Mouse (Mus musculus) liver, adult 2 months (tissue): ENCODE measurements around the gene Fam71f2. TPM values are rescaled to one million over a fixed set of nuclear protein-coding genes. Genes with fewer than 3 reads are reported as not detected.

Experiments
- DNase-seq: peaks from one replicate; pipeline ENCODE4 v3.0.0-alpha.2; 2011; ENCODE audit warnings: low read depth, low spot score; ENCODE audit errors: extremely low read depth
- H3K27ac ChIP-seq: fragments of 200-500 bp; replicated peaks from 2 replicates; pipeline ENCODE4 v1.5.1; 2012; ENCODE audit warnings: low read depth, mild to moderate bottlenecking, control low read depth, inconsistent platforms, low read length; ENCODE audit not compliant: insufficient read depth
- H3K27me3 ChIP-seq: fragments of 200-500 bp; 2 replicates; pipeline ENCODE4 v1.6.1; 2012; ENCODE audit warnings: mild to moderate bottlenecking, moderate library complexity, low read length, inconsistent platforms; ENCODE audit not compliant: control insufficient read depth, insufficient read depth
- H3K36me3 ChIP-seq: fragments of 200-500 bp; 2 replicates; pipeline ENCODE4 v1.6.1; 2012; ENCODE audit warnings: low read length, inconsistent platforms; ENCODE audit not compliant: control insufficient read depth, insufficient read depth
- H3K4me1 ChIP-seq: fragments of 200-500 bp; 2 replicates; pipeline ENCODE4 v1.6.1; 2011; ENCODE audit warnings: low read length; ENCODE audit not compliant: control insufficient read depth, insufficient read depth
- H3K4me3 ChIP-seq: fragments of 200-500 bp; 2 replicates; pipeline ENCODE4 v1.5.1; 2011; ENCODE audit warnings: low read depth, mild to moderate bottlenecking, control low read depth, low read length, moderate library complexity; ENCODE audit not compliant: insufficient read depth
- H3K79me2 ChIP-seq: fragments of 200-500 bp; 2 replicates; pipeline ENCODE4 v1.6.1; 2012; ENCODE audit warnings: inconsistent platforms, mild to moderate bottlenecking, low read length, moderate library complexity; ENCODE audit not compliant: control insufficient read depth, insufficient read depth
- H3K9ac ChIP-seq: fragments of 200-500 bp; 2 replicates; pipeline ENCODE4 v1.6.1; 2012; ENCODE audit warnings: low read depth, mild to moderate bottlenecking, control low read depth, inconsistent platforms, low read length
- CTCF ChIP-seq: fragments of 200-500 bp; IDR thresholded peaks from 2 replicates; pipeline ENCODE4 v1.5.1; 2011; ENCODE audit warnings: low read depth, low read length, control low read depth
- POLR2A ChIP-seq: fragments of 200-500 bp; IDR thresholded peaks from 2 replicates; pipeline ENCODE4 v1.6.1; 2011; ENCODE audit warnings: low read length, control low read depth; ENCODE audit not compliant: insufficient read depth; ENCODE audit errors: extremely low read depth
- WGBS: fragments of 180-500 bp; shearing (Covaris S2); methylation state at CpG from one replicate; pipeline ENCODE4 v1.1.7; 2018; 5-methylcytosine and 5-hydroxymethylcytosine counted together
- polyA plus RNA-seq: library from polyadenylated mRNA; depleted of rRNA; stranded (reverse); fragments of >200 nt; gene quantifications from 2 replicates; pipeline ENCODE4 v1.2.3, GENCODE M21; 2012
- total RNA-seq: library from RNA; depleted of rRNA; stranded (reverse); fragments of >200 nt; gene quantifications from 2 replicates; pipeline ENCODE4 v1.2.3, GENCODE M21; 2014

The Fam71f2 gene
- total and polyA plus RNA-seq, 2 experiments: not detected

DNA sequence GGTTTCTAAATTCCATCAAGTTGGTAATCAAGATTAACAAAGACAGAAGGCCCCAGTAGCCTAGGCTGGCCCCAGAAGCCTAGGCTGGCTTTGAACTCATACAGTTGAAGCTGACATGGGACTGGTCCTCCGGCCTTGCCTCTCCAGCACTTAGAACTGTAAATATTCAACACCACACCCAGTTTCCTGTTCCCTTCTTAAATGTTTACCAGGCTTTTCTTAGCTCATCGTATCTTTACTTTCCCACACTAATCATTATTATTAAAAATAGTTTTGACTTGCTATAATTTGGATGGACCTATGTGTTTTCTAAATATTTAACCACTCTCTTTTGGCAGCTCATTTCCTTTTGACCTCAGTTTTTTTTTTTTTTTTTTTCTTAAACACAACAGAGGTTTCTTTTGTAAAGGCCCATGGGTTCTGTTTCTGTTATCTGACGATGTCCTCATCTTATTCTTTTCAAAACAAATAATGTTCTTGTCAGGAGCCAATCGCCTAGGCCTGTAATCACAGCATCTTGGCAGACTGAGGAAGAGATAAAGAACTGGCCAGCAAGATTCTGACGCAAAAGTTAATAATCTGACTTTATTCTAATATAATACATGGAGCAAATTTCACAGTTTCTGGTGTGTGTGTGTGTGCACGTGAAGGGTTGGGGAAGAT lies 10.3 kb upstream of the Fam71f2 start:
- TF ChIP-seq POLR2A (no peak), CTCF (no peak)
- H3K27ac ChIP-seq: no peak overlapping the region
- DNase-seq: peak; percentile 23
- WGBS: 38% methylated on average over 6 of the region's 6 CpGs
- no peaks in the 10 kb centered on the region for H3K79me2 ChIP-seq
- H3K4me1 ChIP-seq: peaks cover 14% of the 10 kb centered on the region
- H3K4me3 ChIP-seq: no peak overlapping the region
- no peaks in the 10 kb centered on the region for H3K36me3 ChIP-seq
- no peak overlapping the region for H3K9ac ChIP-seq
- no peaks in the 10 kb centered on the region for H3K27me3 ChIP-seq

DNA sequence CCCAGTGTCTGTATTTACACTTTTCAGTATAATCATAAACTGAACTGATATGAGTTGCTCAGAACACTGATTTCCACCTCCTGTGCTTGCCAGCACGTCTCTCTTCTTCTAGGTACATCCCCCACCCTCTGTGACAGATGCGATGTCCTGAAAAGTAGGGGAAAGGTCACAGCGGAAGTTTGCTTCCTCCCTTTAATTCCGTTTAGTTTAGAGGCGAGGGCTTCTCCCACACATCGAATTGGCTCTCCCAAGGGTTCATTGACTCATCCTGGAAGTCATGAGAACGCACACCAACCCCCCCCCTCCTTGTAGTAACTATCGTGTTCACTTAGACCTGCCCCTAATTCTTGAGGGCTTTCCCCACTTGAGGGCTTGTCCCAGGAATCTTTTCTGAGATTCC lies 8.4 kb upstream of the Fam71f2 start:
- 1% methylated on average over 8 of the region's 8 CpGs for WGBS
- peak; percentile 50 for DNase-seq
- peak overlapping the region; percentile 37; the same call in 1 of the 2 replicates for H3K9ac ChIP-seq
- no peaks in the 10 kb centered on the region for H3K36me3 ChIP-seq
- H3K27me3 ChIP-seq: no peaks in the 10 kb centered on the region
- H3K4me1 ChIP-seq: peaks cover 10% of the 10 kb centered on the region
- H3K4me3 ChIP-seq: no peak overlapping the region
- 0 out of 2 replicates have a peak overlapping the region, but pooled peaks have one; percentile 5 for H3K27ac ChIP-seq
- TF ChIP-seq CTCF: no peak
- no peak for TF ChIP-seq POLR2A
- H3K79me2 ChIP-seq: no peaks in the 10 kb centered on the region; the same call in 1 of the 2 replicates

DNA sequence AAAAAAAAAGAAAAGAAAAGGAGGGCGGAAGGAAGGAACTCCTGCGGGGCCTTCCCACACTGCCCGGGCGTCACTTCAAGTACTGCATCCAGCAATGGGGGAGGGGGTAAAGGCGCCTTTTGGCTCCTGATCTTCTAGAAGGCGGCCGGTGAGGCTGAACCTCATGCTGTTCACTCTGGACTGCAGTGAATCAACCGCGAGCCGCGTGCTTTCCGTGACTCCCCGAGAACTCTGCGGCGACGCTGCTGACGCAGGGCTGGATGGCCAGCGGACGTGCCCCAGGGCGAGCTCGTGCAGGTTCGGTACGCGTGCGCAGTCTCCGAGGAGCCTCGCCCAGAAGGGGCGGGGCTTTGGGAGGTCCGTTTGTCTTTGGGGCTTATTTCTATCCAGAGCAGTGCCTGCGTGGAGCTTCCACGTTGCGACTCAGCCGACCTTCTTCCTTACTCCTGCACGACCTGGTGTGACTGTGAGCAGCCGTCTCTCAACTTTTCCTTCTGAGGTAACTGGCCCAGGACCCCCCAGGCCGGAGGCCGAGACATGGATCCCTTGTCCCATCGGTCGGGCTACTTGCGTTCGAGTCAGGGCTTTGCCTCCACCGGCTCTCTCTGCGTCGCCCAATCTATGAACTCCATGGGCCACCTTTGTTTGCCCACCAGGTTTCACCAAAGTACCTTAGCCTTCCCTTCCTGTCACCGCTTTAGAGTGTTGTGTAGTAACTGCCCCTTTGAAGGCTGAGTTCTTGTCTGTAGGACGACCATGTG lies 6.9 kb upstream of the Fam71f2 start, which contains the start of gene Hilpda:
Gene Hilpda (plus strand): TSS at position 177 of the 761 bp plus-strand sequence.
- WGBS: under 1% methylated on average over 46 of the region's 46 CpGs
- TF ChIP-seq CTCF (no peak), POLR2A (peak; percentile 73)

DNA sequence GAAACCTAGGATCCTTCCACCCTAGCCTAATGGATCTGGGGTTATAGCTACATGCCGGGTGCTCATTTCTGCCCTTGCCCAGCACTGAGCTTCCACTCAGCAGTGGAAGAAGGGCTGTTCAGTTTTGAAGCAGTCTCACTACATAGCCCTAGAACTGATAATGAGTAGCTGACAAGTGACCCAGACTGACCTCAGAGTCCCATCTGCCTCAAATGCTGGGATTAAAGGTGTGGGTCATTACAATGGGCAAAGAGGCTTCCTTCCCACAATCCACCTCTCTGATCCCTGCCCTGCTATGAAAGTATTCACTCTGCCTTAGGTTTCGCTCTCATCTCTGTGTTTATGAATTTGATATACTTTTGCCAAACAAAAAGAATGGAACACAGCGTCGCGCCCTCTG lies 2.6 kb upstream of the Fam71f2 start:
- Histone ChIP-seq H3K27me3 (no peaks in the 10 kb centered on the region), H3K4me1 (peaks cover 5% of the 10 kb centered on the region; the same call in 1 of the 2 replicates), H3K27ac (no peak overlapping the region), H3K79me2 (no peaks in the 10 kb centered on the region; the same call in 1 of the 2 replicates), H3K36me3 (no peaks in the 10 kb centered on the region), H3K9ac (no peak overlapping the region), H3K4me3 (no peak overlapping the region)
- TF ChIP-seq POLR2A: no peak
- no peak for TF ChIP-seq CTCF
- WGBS: 98% methylated on average over 5 of the region's 5 CpGs
- DNase-seq: no peak

More for the DNA sequence above, 6.9 kb upstream of the Fam71f2 start, which contains the start of gene Hilpda:
- H3K9ac ChIP-seq: peak within 1 kb of the TSS; percentile 84
- H3K27me3 ChIP-seq: no peaks in the 10 kb centered on the region
- DNase-seq: peak; percentile 89
- H3K4me3 ChIP-seq: peak within 1 kb of the TSS; percentile 91
- H3K27ac ChIP-seq: peak within 1 kb of the TSS; percentile 77
- peaks cover 7% of the 10 kb centered on the region for H3K4me1 ChIP-seq
- no peaks in the 10 kb centered on the region for H3K36me3 ChIP-seq
- H3K79me2 ChIP-seq: no peaks in the 10 kb centered on the region; the same call in 1 of the 2 replicates

DNA sequence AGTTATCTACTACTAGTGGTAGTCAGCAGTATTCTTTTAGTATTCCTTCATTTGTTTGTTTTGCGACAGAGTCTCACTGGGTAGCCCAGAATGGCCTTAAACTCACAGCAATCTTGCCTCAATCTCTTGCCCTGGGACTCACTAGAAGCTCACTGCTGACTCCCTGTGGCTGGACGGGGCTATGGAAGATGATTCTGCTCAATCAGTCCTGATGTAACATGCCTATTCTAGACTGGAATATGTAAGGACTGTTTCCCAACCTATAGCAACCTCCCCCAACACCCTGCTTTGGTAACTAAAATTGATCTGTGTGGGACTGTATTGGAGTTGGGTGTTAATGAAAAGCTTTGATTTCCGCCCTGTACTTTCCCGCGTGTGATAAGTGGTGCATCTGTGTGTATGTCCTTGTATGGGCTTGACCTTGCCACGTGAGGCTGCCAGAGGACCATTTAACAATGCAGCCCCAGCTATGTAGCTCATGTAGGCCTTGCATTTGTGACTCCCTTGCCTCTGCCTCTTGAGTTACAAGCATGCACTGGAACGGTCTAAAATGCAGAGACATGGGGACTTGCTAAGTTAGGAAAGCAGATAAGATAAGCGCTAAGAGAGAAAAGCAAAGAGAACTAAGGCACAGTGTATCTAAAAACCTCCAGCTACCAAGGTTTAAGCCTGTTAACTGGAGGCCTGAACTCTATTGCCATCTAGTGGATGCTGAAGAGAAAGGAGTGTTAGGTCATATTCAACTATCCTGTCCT lies 703 bp upstream of the Fam71f2 start:
- H3K27me3 ChIP-seq: no peaks in the 10 kb centered on the region
- H3K4me1 ChIP-seq: peaks cover 3% of the 10 kb centered on the region; the same call in 1 of the 2 replicates
- TF ChIP-seq POLR2A (no peak), CTCF (peak; percentile 67)
- 9% methylated on average over 8 of the region's 8 CpGs for WGBS
- no peak overlapping the region for H3K27ac ChIP-seq
- H3K79me2 ChIP-seq: no peaks in the 10 kb centered on the region; the same call in 1 of the 2 replicates
- peak; percentile 62 for DNase-seq
- no peak overlapping the region; the same call in 1 of the 2 replicates for H3K9ac ChIP-seq
- no peak overlapping the region for H3K4me3 ChIP-seq
- H3K36me3 ChIP-seq: no peaks in the 10 kb centered on the region
